Mouse (Mus musculus): Measurements from ENCODE around the gene Ephx3.

The Ephx3 gene

GRCm38 (mm10) chr17:32188863-32189636 lies at the start of gene Ephx3:
Gene Ephx3 (minus strand): TSS chr17:32189549.
- in situ Hi-C loops (cut with MboI; ENCODE audit: unreplicated experiment in 2 of 2): no loop called here

DNA sequence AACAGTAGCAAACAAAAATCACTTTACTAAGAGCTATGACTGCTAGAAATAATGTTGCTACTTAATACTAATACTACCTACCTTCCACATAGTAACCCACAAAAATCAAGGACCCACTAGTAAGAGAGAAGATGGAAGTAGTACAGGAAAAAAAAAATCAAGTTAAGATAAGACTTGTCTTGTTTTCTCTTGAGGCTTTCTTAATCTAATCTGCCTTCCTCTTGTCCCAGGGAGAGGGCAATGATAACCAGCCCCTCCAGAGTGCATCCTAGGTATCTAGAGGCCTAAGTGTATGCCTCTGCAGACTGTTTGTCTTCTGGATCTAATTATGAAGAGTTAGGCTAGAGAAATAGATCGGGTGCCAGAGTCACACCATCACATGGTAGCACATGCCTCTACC lies 49.2 kb upstream of the Ephx3 start:
- in situ Hi-C loops (cut with MboI; ENCODE audit: unreplicated experiment in 2 of 2): no loop called here

DNA sequence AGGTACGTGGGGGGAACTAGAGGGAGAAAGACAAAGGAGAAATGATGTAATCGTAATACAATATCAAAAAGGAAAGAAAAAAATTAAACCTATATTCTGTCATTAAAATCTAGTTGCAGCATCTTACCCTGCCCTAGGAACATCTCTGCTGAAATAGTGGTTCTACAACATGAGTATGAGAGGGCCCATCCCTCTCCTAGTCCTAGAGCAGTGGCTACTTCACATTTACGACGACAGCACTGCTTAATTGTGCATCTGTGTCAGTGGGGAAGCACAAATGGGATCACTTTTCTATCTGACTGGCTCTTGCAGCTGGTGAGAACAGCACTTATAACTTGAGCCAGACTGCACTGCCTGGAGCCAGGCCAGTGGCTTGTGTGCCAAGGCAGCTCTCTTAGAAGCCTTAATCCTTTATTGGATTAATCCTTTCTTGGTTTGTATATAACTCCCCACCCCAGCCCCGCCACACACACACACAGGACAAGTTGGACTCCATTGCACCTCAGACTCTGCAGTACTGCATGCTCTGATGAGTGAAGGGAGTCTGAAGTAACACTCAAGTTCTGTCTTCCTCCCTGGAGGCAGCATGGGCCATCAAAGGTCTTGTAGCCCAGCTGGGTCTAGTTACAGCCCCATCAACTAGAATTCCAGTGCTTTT lies 46.3 kb upstream of the Ephx3 start:
- in situ Hi-C loops (cut with MboI; ENCODE audit: unreplicated experiment in 2 of 2): no loop called here

DNA sequence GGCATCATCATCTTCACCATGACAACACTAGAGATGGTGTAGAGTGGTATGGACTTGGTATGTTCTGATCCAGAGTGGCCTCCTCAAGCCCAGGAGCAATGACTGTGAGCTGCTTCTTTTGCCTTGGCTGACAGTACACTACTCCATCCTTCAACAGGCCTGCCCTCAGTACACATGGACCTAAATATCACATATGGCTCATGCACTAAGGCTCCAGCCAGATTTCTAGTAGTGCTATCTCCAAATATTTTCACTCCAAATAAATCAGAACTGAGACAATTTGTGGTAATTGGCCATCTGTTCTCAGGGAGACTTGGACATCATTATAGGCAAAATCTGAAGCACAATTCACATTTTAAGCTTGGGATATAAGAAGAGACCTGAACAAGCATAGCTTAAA lies 43.8 kb upstream of the Ephx3 start:
- in situ Hi-C loops (cut with MboI; ENCODE audit: unreplicated experiment in 2 of 2): no loop called here

DNA sequence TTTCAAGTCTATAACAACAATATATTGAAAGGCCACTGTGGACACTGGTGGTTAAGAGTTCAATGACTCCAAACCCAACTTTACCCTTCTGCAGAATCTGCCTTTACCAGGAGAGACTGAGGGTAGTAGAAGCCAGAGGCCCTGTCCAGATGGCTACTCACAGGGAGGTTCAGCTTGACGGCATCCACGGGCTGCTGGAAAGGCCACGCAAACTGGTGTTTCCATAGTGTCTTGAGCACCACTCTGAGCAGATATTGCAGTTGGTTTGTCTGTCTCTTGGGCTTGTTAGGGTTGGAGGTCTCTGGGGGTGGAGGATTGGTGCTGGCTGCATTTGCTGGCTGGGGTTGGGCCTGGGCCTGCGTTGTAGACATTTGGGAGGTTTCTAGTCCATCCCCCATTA lies 39.9 kb upstream of the Ephx3 start:
- in situ Hi-C loops (cut with MboI; ENCODE audit: unreplicated experiment in 2 of 2): no loop called here

DNA sequence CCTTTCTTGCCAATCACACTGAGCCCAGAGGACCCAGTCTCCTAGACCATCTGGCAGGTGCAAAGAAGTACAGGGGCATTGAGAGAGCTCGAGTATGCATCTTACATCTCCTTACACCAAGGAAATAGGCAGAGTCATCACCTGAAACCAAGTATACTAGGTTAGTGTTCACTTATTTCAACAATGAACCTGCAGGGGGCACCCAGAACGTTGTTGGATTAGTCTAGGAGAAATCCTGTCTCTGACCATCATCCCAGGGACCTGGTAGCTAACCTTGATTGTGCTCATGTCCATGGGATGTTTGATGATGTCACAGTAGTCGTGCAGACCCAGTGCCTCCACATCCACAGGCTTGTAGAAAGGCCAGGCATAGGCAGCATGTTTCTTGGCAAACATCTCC lies 31.5 kb upstream of the Ephx3 start:
- in situ Hi-C loops (cut with MboI; ENCODE audit: unreplicated experiment in 2 of 2): loop anchor here (25.0 kb wide), 1 partner anchor 534 kb away; the partner anchor contains the start of gene Cryaa (in 2 of the 2)

- in situ Hi-C loops (cut with MboI; ENCODE audit: unreplicated experiment in 2 of 2): loop anchor here (10.0 to 25.0 kb wide), 2 partner anchors 279 to 528 kb away; partner anchors contain the start of gene Cryaa (in 2 of the 2)
These were observed 26.2 kb upstream of the Ephx3 start for GRCm38 (mm10) chr17:32215587-32215986.

GRCm38 (mm10) chr17:32211554-32211953 lies 22.2 kb upstream of the Ephx3 start:
- in situ Hi-C loops (cut with MboI; ENCODE audit: unreplicated experiment in 2 of 2): loop anchor here (5.0 to 25.0 kb wide), 3 partner anchors 179 to 524 kb away; partner anchors contain the start of gene Cryaa (in 2 of the 2)

GRCm38 (mm10) chr17:32209752-32210151 lies 20.4 kb upstream of the Ephx3 start:
- in situ Hi-C loops (cut with MboI; ENCODE audit: unreplicated experiment in 2 of 2): loop anchor here (5.0 to 25.0 kb wide), 5 partner anchors 67 to 522 kb away; partner anchors contain the start of gene Cryaa (in 2 of the 2)

GRCm38 (mm10) chr17:32209144-32209543 lies 19.8 kb upstream of the Ephx3 start:
- in situ Hi-C loops (cut with MboI; ENCODE audit: unreplicated experiment in 2 of 2): loop anchor here (5.0 to 25.0 kb wide), 3 partner anchors 67 to 522 kb away; partner anchors contain the start of gene Cryaa (in 2 of the 2)

DNA sequence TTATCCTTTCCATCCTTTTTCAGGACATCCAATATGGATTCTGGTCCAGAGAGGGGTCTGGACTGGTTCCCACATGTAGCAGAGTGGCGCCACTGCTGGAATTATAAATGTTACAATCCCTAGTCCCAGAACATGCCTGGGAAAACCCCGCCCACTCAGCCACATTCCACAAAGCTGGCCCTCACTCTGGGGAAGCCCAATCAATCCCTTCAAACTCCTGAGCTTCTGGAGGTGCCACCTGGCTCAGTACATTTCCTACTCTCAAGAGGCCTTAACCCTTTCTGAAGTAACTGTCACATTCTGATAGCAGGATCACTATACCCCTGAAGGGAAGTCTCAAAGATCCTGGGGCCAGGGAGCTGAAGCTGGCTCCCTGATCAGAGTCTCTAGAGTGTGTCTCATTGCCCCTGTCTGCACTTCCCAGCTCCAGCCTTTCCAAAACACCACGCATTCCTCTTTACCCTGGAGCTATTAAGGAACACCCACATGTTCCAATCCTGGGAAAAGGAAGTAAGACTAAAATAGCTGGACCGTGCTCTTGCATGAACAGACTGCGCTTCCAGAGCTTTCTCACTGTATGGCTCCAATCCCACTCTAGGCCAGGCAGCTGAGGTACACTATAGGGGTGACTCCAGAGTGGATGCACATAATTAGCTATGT lies 18.4 kb upstream of the Ephx3 start:
- in situ Hi-C loops (cut with MboI; ENCODE audit: unreplicated experiment in 2 of 2): loop anchor here (5.0 to 25.0 kb wide), 3 partner anchors 65 to 520 kb away; partner anchors contain the start of gene Cryaa (in 2 of the 2)

DNA sequence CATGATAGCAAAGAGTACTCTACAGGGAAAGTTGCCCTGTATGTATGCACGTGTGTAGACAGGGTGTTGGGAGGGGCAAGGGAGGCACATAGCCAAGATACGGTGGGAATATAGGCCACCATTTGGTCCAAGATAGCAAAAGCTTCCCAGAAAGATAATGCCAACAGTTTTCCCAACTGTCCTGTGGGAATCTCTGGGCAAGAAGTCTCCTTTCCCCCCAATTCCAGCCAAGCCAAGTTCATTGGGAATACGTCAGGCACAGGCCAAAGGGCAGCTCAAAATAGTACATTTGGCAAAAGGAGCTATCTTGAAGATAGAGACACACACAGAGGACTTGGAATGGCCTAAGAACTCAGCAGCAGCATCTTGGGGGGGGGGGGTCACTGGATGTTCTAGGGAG lies 16.0 kb upstream of the Ephx3 start:
- in situ Hi-C loops (cut with MboI; ENCODE audit: unreplicated experiment in 2 of 2): loop anchor here (5.0 to 25.0 kb wide), 3 partner anchors 63 to 518 kb away; partner anchors contain the start of gene Cryaa (in 2 of the 2)

GRCm38 (mm10) chr17:32202972-32203371 lies 13.6 kb upstream of the Ephx3 start:
- in situ Hi-C loops (cut with MboI; ENCODE audit: unreplicated experiment in 2 of 2): loop anchor here (25.0 kb wide), 1 partner anchor 516 kb away; the partner anchor contains the start of gene Cryaa (in 2 of the 2)

GRCm38 (mm10) chr17:32201086-32201485 lies 11.7 kb upstream of the Ephx3 start:
- in situ Hi-C loops (cut with MboI; ENCODE audit: unreplicated experiment in 2 of 2): loop anchor here (25.0 kb wide), 1 partner anchor 514 kb away; the partner anchor contains the start of gene Cryaa (in 2 of the 2)

GRCm38 (mm10) chr17:32199796-32200195 lies 10.4 kb upstream of the Ephx3 start:
- in situ Hi-C loops (cut with MboI; ENCODE audit: unreplicated experiment in 2 of 2): loop anchor here (25.0 kb wide), 1 partner anchor 512 kb away; the partner anchor contains the start of gene Cryaa (in 2 of the 2)

DNA sequence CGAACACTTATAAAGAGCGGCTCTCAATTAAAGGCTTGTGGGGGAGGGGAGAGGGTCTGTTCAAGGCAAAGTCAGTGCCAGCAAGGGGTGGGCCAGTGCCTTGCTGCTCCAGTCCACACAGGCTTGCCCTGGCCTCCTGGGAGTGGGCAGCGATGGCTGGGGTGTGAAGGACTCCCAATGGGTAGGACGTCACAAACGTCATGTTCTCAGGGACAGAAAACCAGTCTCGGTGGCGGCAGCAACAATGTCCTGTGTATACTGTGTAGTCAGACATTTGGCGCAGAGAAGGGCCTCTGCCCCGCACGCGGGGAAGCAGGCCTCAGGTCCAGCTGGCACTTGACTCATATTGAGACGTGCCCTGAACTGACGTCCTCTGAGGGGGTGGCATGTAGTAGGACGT lies 7.8 kb upstream of the Ephx3 start:
- in situ Hi-C loops (cut with MboI; ENCODE audit: unreplicated experiment in 2 of 2): no loop called here

DNA sequence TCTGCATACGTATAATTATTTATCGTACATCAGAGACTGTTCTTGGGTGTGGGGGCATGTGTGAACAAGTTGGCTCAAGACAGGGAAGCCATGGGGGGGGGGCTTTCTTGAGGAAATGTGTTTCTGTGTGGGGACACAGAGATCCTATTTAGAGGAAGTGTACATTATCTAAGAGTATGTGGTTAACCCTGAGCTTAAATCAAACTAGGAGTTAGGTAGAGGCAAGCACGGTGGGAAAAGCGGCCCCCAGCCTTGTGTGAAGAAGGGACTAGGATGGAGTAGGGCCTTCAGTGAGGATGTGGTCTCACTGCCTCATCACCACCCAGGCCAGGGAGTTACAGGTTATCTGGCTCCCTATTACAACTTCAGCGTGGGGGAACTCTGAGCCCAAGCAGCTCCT lies 6.4 kb upstream of the Ephx3 start:
- in situ Hi-C loops (cut with MboI; ENCODE audit: unreplicated experiment in 2 of 2): no loop called here

DNA sequence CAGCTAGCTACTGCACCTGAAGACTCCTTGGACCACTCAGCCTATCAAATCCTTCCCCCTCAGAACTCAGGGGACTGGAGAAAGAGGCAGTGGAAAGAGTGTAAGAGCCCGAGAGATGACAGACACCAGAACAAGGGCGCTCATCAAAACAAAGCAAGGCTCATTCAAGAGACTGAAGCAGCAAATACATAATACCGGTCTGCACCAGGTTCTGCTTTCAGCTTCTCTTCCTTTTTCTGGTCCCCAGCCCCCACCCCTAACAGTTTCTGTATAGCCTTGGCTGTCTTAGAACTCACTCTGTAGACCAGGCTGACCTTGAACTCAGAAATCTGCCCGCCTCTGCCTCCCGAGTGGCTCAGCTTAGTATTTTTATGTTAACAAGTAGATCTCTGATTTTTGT lies 3.7 kb upstream of the Ephx3 start:
- in situ Hi-C loops (cut with MboI; ENCODE audit: unreplicated experiment in 2 of 2): no loop called here

- in situ Hi-C loops (cut with MboI; ENCODE audit: unreplicated experiment in 2 of 2): no loop called here
These were observed 501 bp upstream of the Ephx3 start for GRCm38 (mm10) chr17:32189850-32190249.

DNA sequence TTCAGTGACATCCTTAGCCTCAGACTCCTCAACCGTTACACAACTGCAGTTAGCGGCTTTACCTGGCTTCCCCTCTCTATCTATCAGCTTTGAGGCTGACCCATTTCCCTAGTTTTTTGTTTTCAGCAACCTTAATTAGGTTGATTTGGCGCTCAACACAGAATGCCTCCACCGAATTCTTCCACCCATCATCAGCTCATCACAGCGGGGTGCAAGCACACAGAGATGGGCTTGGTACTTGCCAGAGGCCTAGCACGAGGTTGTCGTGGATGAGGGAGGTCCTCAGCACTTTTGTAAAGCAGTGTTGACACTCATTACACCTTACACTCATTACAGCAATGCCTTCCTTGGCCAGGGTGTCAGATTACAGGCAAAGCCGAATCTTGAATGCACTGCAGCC lies 6.3 kb downstream of the Ephx3 start:
- in situ Hi-C loops (cut with MboI; ENCODE audit: unreplicated experiment in 2 of 2): no loop called here

Measured in v-Abl transformed pro-B cells (cell line).